Mouse (Mus musculus) lung, postnatal 0 days (tissue): ENCODE results near the gene Gm28036.

ENCODE experiments used
- CTCF ChIP-seq: IDR thresholded peaks from 2 replicates; pipeline ENCODE4 v1.5.1; 2016; ENCODE audit warnings: antibody characterized with exemption, mild to moderate bottlenecking
- EP300 ChIP-seq: IDR thresholded peaks from 2 replicates; pipeline ENCODE4 v1.6.1; 2016; ENCODE audit warnings: antibody characterized with exemption, mild to moderate bottlenecking, control low read depth

- TF ChIP-seq CTCF (no peak), EP300 (no peak)
These were observed 47.7 kb downstream of the Gm28036 start for GRCm38 (mm10) chr2:156079183-156079560.
